Mouse (Mus musculus) C2C12 (cell line): ENCODE data around the gene Foxc2.

Experiments
- CTCF ChIP-seq: IDR thresholded peaks from one replicate; pipeline ENCODE4 v1.5.1; 2011; ENCODE audit not compliant: control insufficient read depth, insufficient read depth, insufficient read length
- MYOD1 ChIP-seq: IDR thresholded peaks from one replicate; pipeline ENCODE4 v1.6.1; 2011; ENCODE audit warnings: low read depth; ENCODE audit not compliant: control insufficient read depth, insufficient read length

GRCm38 (mm10) chr8:121127756-121128375, 11.9 kb downstream of the Foxc2 start, which contains the start of gene Foxl1:
- TF ChIP-seq CTCF = no peak
- no peak for TF ChIP-seq MYOD1
